Mouse (Mus musculus) urinary bladder, adult 18-20 months (tissue): ENCODE results near the gene Ccdc85a.

ENCODE experiments used
- DNase-seq, 2 experiments: peaks; one replicate each; pipeline ENCODE4 v3.0.0; 2022; ENCODE audit warnings: low spot score in 2 of 2, mixed read lengths in 2 of 2

Gene Ccdc85a

GRCm38 (mm10) chr11:28583911-28584434 is at the start of gene Ccdc85a:
TSS of gene Ccdc85a (minus strand) at chr11:28584324.
- DNase-seq = peak; percentile 41 to 50

GRCm38 (mm10) chr11:28633571-28634125 is 49.5 kb upstream of the Ccdc85a start:
- DNase-seq = no peak

- DNase-seq = no peak
These were observed 49.0 kb upstream of the Ccdc85a start for GRCm38 (mm10) chr11:28633093-28633492.

GRCm38 (mm10) chr11:28630771-28631170 is 46.6 kb upstream of the Ccdc85a start:
- DNase-seq = no peak

- DNase-seq = no peak
These were observed 26.8 kb upstream of the Ccdc85a start for GRCm38 (mm10) chr11:28610781-28611491.

- DNase-seq = peak in 1 of 2 experiments; percentile 1
These were observed 800 bp downstream of the Ccdc85a start for GRCm38 (mm10) chr11:28583138-28583910.

GRCm38 (mm10) chr11:28582218-28582617 is 1.9 kb downstream of the Ccdc85a start:
- DNase-seq = no peak

- no peak for DNase-seq
These were observed 11.7 kb downstream of the Ccdc85a start for GRCm38 (mm10) chr11:28572423-28572822.

- no peak for DNase-seq
These were observed 27.7 kb downstream of the Ccdc85a start for GRCm38 (mm10) chr11:28556420-28556819.

- no peak for DNase-seq
These were observed 40.7 kb downstream of the Ccdc85a start for GRCm38 (mm10) chr11:28543429-28543828.

GRCm38 (mm10) chr11:28541307-28541706 is 42.8 kb downstream of the Ccdc85a start:
- DNase-seq = no peak

GRCm38 (mm10) chr11:28533286-28533685 is 50.8 kb downstream of the Ccdc85a start:
- DNase-seq = no peak

- no peak for DNase-seq
These were observed 82.9 kb downstream of the Ccdc85a start for GRCm38 (mm10) chr11:28501190-28501589.

GRCm38 (mm10) chr11:28497034-28497433 is 87.1 kb downstream of the Ccdc85a start:
- DNase-seq = no peak

GRCm38 (mm10) chr11:28493362-28493761 is 90.8 kb downstream of the Ccdc85a start:
- DNase-seq = no peak

- no peak for DNase-seq
These were observed 92.8 kb downstream of the Ccdc85a start for GRCm38 (mm10) chr11:28491330-28491729.

- no peak for DNase-seq
These were observed 99.9 kb downstream of the Ccdc85a start for GRCm38 (mm10) chr11:28484083-28484729.

GRCm38 (mm10) chr11:28477088-28477487 is 107.0 kb downstream of the Ccdc85a start:
- DNase-seq = no peak

- no peak for DNase-seq
These were observed 118.4 kb downstream of the Ccdc85a start for GRCm38 (mm10) chr11:28465726-28466125.

- DNase-seq = no peak
These were observed 119.2 kb downstream of the Ccdc85a start for GRCm38 (mm10) chr11:28464926-28465325.

GRCm38 (mm10) chr11:28459165-28459564 is 125.0 kb downstream of the Ccdc85a start:
- DNase-seq = no peak

GRCm38 (mm10) chr11:28439877-28440276 is 144.2 kb downstream of the Ccdc85a start:
- DNase-seq = no peak
